Mouse (Mus musculus): ENCODE results near the gene Cmtm8. TPM values are rescaled to one million over a fixed set of nuclear protein-coding genes. Genes with fewer than 3 reads are reported as not detected.

Gene Cmtm8
- polyA plus RNA-seq, 1 experiment from 2014 or later = 7.9 TPM

DNA sequence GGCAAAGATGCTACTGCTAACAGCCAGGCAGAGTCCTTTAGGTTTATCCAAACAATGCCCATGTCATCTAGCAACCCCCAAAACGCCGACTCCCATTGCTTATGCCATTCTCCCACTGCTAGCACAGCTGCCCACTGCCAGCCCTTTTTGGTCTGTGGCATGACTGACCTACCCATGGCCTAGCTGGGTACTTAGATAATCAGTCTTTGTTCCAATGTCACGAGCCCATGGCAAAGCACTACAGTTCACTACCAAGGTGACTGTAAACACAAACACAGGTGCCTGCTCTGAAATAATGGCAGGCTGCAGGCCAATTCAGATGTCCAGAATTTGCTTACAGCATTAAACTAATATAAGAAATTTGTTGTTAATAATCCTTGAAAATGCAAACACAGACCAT, 25.0 kb downstream of the Cmtm8 start:
- Histone ChIP-seq H3K9ac (replicated peaks) (no peak overlapping the region), H3K4me1 (no peaks in the 10 kb centered on the region), H3K36me3 (no peaks in the 10 kb centered on the region), H3K27ac (replicated peaks) (no peak overlapping the region), H3K9me3 (no peaks in the 10 kb centered on the region), H3K4me2 (replicated peaks) (no peak overlapping the region), H3K4me3 (no peak overlapping the region), H3K27me3 (no peaks in the 10 kb centered on the region)
- no peak for ATAC-seq (replicated peaks)
- 83% methylated on average over 3 of the region's 3 CpGs for WGBS

DNA sequence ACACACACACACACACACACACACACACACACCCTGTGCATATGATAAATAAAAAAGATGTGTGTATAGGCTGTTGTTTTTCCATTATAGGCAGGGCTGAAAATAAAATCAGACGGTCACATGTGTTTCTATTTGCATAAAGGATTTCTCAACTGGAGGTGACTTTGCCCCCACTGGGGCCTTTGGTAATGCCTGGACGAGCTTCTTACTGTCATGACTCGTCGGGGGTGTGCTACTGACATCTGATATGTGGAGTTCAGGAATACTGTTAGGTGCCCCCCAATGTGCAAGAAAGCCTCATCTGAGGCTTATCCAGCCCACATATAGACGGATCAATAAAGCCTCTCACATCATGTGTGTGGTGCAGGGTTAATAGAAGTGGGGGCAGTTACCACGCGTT, 26.9 kb downstream of the Cmtm8 start:
- ATAC-seq (replicated peaks) = no peak
- Histone ChIP-seq H3K4me1 (no peaks in the 10 kb centered on the region), H3K4me2 (replicated peaks) (no peak overlapping the region), H3K9me3 (no peaks in the 10 kb centered on the region), H3K4me3 (no peak overlapping the region), H3K27ac (replicated peaks) (no peak overlapping the region), H3K9ac (replicated peaks) (no peak overlapping the region), H3K27me3 (no peaks in the 10 kb centered on the region), H3K36me3 (no peaks in the 10 kb centered on the region)
- WGBS = 84% methylated on average over 7 of the region's 7 CpGs

DNA sequence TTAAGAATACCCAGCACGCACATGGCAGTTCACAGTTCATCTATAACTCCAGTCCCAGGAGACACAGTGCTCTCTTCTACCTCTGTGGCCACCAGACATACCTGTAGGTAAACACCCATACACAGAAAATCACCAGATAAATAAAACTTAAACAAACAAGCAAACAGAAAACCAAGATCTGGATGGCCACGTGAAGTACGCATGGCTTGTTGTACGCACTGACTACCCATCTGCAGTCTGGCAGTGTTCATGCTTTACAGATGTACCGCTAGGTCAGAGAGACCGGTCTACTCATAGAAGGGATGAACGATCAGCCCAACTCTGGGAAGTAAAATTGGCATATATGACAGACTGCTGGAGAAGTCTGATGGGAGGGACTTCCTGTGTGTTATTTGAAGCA, 27.8 kb downstream of the Cmtm8 start:
- ATAC-seq (replicated peaks) = no peak
- H3K27ac ChIP-seq (replicated peaks) = no peak overlapping the region
- no peak overlapping the region for H3K4me2 ChIP-seq (replicated peaks)
- no peaks in the 10 kb centered on the region for H3K9me3 ChIP-seq
- no peak overlapping the region for H3K4me3 ChIP-seq
- no peaks in the 10 kb centered on the region for H3K4me1 ChIP-seq
- no peaks in the 10 kb centered on the region for H3K36me3 ChIP-seq
- WGBS = 95% methylated on average over 7 of the region's 7 CpGs
- no peak overlapping the region for H3K9ac ChIP-seq (replicated peaks)
- no peaks in the 10 kb centered on the region for H3K27me3 ChIP-seq

DNA sequence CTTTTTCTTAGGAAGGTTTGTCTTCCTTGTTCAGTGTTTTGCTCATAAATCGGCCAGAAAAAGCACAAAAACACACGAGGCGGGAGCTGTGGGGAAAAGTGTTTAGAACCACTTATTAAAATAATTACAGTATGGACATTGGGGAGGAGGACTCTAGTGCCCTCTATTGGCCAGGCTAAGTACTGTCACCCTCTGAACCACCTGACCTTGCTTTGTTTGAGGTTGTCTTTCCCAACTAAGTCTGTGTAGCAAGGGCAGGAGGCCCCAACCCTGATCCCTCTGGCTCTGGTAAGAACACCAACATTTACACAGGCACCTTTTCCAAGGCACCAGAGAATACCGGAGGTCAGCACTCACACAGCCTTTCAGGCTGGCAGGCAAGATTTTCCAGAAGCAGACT, 28.6 kb downstream of the Cmtm8 start:
- H3K4me1 ChIP-seq = no peaks in the 10 kb centered on the region
- no peaks in the 10 kb centered on the region for H3K9me3 ChIP-seq
- no peak overlapping the region for H3K27ac ChIP-seq (replicated peaks)
- 71% methylated on average over 4 of the region's 4 CpGs for WGBS
- no peaks in the 10 kb centered on the region for H3K27me3 ChIP-seq
- ATAC-seq (replicated peaks) = no peak
- no peak overlapping the region for H3K4me2 ChIP-seq (replicated peaks)
- no peaks in the 10 kb centered on the region for H3K36me3 ChIP-seq
- no peak overlapping the region for H3K9ac ChIP-seq (replicated peaks)
- H3K4me3 ChIP-seq = no peak overlapping the region

DNA sequence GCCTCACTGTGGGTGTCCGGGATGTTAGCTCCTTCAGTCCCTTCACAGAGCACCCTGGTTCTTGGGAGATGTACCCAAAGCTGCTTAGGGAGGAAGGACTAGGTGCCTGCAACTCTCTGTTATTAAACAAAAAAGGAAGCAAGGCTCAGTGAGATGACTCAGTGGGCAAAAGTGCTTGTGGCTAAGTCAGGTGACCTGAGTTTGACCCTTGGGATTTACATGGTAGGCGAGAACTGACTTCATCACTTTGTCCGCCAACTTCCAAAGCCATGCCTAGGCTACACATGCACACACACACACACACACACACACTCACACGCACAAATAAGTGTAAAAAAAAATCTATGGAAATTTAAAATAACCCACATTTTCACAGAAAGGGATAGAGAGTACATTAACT, 32.0 kb downstream of the Cmtm8 start:
- WGBS = 91% methylated on average over 4 of the region's 4 CpGs
- ATAC-seq (replicated peaks) = no peak
- no peak overlapping the region for H3K4me2 ChIP-seq (replicated peaks)
- H3K9me3 ChIP-seq = no peaks in the 10 kb centered on the region
- no peak overlapping the region for H3K9ac ChIP-seq (replicated peaks)
- H3K36me3 ChIP-seq = no peaks in the 10 kb centered on the region
- H3K27ac ChIP-seq (replicated peaks) = no peak overlapping the region
- H3K4me1 ChIP-seq = peaks cover 5% of the 10 kb centered on the region; the same call in 1 of the 2 replicates
- H3K4me3 ChIP-seq = no peak overlapping the region
- no peaks in the 10 kb centered on the region for H3K27me3 ChIP-seq

DNA sequence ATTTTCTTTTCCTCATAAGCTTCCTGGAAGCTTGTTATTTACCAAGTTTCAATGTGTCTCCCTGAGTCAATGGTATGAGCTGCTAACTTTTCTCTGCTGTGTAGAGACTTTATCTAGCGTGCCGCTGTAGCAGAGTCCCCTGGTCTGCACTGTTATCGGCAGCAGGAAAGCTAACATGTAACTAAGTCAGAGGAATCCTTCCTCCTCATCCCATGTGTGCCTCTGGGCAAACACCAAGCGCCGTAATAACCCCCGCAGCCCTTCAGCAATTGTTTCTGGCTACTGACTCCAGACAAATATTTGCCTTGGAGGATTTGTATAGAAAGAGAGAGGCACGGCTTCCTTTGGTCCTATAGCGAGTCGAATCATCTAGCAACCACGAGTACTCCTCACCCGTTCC, 33.1 kb downstream of the Cmtm8 start:
- WGBS = 85% methylated on average over 11 of the region's 11 CpGs
- Histone ChIP-seq H3K27ac (replicated peaks) (no peak overlapping the region), H3K9ac (replicated peaks) (no peak overlapping the region), H3K9me3 (no peaks in the 10 kb centered on the region), H3K36me3 (no peaks in the 10 kb centered on the region), H3K4me1 (peaks cover 6% of the 10 kb centered on the region; the same call in 1 of the 2 replicates), H3K4me3 (no peak overlapping the region), H3K4me2 (replicated peaks) (no peak overlapping the region), H3K27me3 (no peaks in the 10 kb centered on the region)
- no peak for ATAC-seq (replicated peaks)

DNA sequence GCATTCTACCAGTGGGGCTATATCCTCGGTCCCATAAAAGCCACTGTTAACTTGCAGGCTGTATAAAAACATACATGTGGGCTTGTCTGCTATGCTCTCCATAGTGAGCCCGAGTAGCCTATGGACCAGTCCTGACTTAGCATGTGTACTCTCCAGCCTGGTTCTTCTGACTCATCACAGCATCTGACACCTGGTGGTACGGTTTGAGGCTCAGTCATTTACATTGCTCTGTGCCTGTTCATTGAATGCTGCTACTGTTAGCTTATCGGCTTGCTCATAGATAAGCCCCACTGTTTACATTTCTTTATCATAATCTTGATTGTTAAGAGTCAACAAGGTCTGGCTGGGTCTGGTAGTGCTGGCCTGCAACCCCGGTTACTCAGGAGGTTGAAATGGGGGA, 35.3 kb downstream of the Cmtm8 start:
- Histone ChIP-seq H3K4me3 (no peak overlapping the region), H3K27ac (replicated peaks) (no peak overlapping the region), H3K4me1 (peaks cover 6% of the 10 kb centered on the region; the same call in 1 of the 2 replicates), H3K4me2 (replicated peaks) (no peak overlapping the region), H3K27me3 (no peaks in the 10 kb centered on the region), H3K9me3 (no peaks in the 10 kb centered on the region), H3K9ac (replicated peaks) (no peak overlapping the region), H3K36me3 (no peaks in the 10 kb centered on the region)
- 91% methylated on average over 5 of the region's 5 CpGs for WGBS
- no peak for ATAC-seq (replicated peaks)

DNA sequence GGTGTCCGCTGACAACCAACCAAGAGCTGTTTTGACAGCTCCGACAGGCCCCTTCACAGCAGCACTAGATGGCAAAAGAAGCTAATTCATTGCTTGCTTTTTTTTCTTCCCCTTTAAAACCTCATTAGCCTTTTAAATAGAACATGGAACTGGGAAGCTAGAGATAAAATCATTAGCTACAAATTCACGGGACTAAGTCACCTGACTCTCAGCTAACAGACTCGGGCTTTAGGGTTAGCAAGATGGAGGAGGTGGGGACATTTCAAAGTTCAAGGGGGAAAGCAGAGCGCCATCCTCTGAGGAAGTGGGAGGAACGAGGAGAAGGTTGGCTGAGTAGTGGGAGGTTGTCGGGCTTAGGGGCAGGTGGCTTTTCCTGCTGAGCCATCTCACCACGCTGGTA, 36.7 kb downstream of the Cmtm8 start:
- WGBS = 51% methylated on average over 8 of the region's 8 CpGs

DNA sequence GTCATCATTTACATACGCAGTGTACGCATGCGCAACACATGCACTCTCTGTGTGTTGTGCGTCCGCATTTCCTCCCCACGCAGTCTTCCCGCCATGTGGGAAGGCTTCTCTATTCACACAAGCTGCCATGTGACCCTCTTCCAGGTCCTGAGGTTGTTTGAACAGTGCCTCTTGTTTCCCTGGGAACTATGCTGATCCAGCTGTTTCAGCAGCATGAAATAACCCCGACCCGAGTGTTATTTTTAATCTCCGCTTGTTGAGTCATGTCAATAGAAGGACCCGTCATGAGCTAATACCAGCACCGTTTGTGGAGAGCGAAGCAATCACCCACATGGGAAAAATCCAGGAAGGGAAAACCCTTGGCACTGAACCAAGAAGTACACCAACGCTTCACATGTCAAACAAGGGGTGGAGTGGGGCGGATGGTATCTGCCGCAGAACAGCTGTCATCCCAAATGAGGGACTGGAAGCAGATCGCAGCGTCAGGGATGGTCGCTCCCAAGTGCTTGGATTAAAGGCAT, 38.7 kb downstream of the Cmtm8 start:
- H3K4me3 ChIP-seq = no peak overlapping the region
- no peak overlapping the region for H3K4me2 ChIP-seq (replicated peaks)
- H3K27me3 ChIP-seq = no peaks in the 10 kb centered on the region
- peaks cover 6% of the 10 kb centered on the region; the same call in 1 of the 2 replicates for H3K4me1 ChIP-seq
- H3K36me3 ChIP-seq = no peaks in the 10 kb centered on the region
- no peak overlapping the region for H3K9ac ChIP-seq (replicated peaks)
- WGBS = 65% methylated on average over 19 of the region's 19 CpGs
- ATAC-seq (replicated peaks) = 0 out of 2 replicates have a peak, but pooled peaks have one; percentile 13
- no peak overlapping the region for H3K27ac ChIP-seq (replicated peaks)
- H3K9me3 ChIP-seq = no peaks in the 10 kb centered on the region

More for the DNA sequence above, 36.7 kb downstream of the Cmtm8 start:
- Histone ChIP-seq H3K36me3 (no peaks in the 10 kb centered on the region), H3K4me2 (replicated peaks) (no peak overlapping the region), H3K9ac (replicated peaks) (no peak overlapping the region), H3K27me3 (no peaks in the 10 kb centered on the region), H3K4me1 (peaks cover 6% of the 10 kb centered on the region; the same call in 1 of the 2 replicates), H3K27ac (replicated peaks) (no peak overlapping the region), H3K9me3 (no peaks in the 10 kb centered on the region), H3K4me3 (no peak overlapping the region)
- no peak for ATAC-seq (replicated peaks)

DNA sequence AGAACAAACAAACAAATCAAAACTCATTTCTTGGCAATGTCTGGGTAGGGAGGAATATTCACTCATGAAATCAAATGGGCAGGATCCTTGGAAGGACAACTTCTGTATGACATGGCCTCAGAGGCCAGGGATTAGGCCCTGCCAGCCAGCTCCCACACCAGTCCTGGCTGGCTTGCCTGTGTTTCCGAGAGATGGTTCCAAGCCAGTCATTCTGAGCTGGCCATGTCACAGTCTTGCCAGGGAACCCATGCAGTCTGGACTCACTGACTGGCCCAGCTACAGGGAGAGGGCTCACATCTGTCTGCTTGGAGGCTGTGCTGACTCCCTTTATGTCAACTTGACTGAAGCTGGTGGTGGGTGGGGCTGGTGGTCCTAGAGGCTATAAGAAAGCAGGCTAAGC, 41.8 kb downstream of the Cmtm8 start:
- 90% methylated on average over 1 of the region's 1 CpGs for WGBS
- Histone ChIP-seq H3K4me2 (replicated peaks) (no peak overlapping the region), H3K9me3 (no peaks in the 10 kb centered on the region), H3K9ac (replicated peaks) (no peak overlapping the region), H3K27ac (replicated peaks) (no peak overlapping the region), H3K36me3 (no peaks in the 10 kb centered on the region), H3K27me3 (no peaks in the 10 kb centered on the region), H3K4me3 (no peak overlapping the region), H3K4me1 (peaks cover 15% of the 10 kb centered on the region)
- ATAC-seq (replicated peaks) = no peak

DNA sequence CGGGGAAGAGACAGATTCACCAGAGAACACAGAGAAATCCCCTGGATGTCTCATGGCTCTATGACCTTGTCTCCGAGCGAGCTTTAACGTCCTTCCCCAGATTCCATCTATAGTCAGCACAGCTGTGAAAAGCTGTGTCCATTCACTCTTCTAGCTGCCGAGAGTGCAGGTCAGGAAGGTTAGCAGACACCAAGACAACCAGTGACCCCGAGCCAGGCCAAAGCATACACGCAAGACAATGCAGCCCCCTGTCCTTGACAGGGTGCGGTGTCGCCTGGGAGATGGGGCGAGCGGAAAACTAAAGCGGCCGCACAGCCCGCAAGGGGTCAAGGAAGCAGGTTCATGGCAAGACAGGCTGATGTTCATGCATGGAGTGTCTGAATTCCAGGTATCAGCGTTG, 42.7 kb downstream of the Cmtm8 start:
- WGBS = 67% methylated on average over 15 of the region's 15 CpGs
- ATAC-seq (replicated peaks) = no peak
- H3K4me3 ChIP-seq = no peak overlapping the region
- peaks cover 11% of the 10 kb centered on the region for H3K4me1 ChIP-seq
- H3K4me2 ChIP-seq (replicated peaks) = no peak overlapping the region
- H3K9me3 ChIP-seq = no peaks in the 10 kb centered on the region
- H3K27me3 ChIP-seq = no peaks in the 10 kb centered on the region
- no peak overlapping the region for H3K9ac ChIP-seq (replicated peaks)
- no peaks in the 10 kb centered on the region for H3K36me3 ChIP-seq
- no peak overlapping the region for H3K27ac ChIP-seq (replicated peaks)

DNA sequence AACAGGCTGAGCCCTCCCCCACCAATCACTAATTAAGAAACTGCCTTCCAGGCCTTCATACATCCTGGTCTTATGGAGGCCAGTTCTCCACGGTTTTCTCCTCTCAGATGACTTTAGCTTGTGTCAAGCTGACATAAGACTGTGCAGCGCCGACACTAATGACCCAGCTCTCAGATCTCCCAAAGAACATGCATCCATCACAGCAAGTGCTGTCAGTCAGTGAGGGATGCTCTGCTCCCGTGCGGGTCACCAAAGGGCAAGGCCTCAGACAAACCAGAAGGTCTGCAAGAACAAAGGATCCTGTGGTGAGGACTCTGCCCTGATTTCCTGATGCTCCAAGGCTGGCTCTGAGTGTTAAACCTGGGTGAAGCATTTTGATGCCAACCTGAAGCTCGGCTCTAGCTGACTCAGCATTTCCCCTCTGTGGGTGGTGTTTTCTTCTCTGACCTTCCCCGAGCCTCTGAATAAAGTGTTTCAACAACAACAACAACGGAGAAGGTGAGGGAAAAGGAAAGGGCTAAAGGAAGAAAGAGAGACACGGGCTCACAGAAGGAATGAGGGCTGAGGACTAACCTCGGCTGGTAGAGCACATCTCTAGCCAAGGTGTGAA, 44.4 kb downstream of the Cmtm8 start:
- H3K36me3 ChIP-seq = no peaks in the 10 kb centered on the region
- H3K27ac ChIP-seq (replicated peaks) = no peak overlapping the region
- no peak for ATAC-seq (replicated peaks)
- no peak overlapping the region for H3K4me2 ChIP-seq (replicated peaks)
- peaks cover 11% of the 10 kb centered on the region for H3K4me1 ChIP-seq
- 57% methylated on average over 10 of the region's 10 CpGs for WGBS
- no peak overlapping the region for H3K9ac ChIP-seq (replicated peaks)
- H3K4me3 ChIP-seq = no peak overlapping the region
- H3K27me3 ChIP-seq = no peaks in the 10 kb centered on the region
- no peaks in the 10 kb centered on the region for H3K9me3 ChIP-seq

DNA sequence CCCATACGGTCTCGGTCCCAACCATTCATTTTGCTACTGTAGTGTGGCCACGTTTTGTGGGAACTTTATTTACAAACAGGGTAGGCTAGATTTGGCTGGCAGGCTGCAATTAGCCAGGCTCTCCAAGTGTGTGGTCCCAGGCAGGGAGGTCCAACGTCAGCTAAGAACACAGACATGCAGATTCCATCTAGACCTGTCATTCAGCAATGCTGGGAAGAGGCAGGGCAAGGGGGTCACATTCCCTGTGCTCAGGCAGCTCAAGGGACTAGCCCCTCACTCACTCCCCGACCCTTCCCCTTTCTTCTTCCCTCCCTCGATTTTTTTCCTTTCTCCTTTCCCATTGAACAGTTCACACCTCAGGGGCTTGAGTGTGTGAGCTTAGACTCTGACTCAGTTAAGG, 45.1 kb downstream of the Cmtm8 start:
- Histone ChIP-seq H3K4me3 (no peak overlapping the region), H3K36me3 (no peaks in the 10 kb centered on the region), H3K4me2 (replicated peaks) (no peak overlapping the region), H3K9ac (replicated peaks) (no peak overlapping the region), H3K4me1 (peaks cover 11% of the 10 kb centered on the region), H3K27ac (replicated peaks) (no peak overlapping the region), H3K27me3 (no peaks in the 10 kb centered on the region), H3K9me3 (no peaks in the 10 kb centered on the region)
- no peak for ATAC-seq (replicated peaks)
- 24% methylated on average over 6 of the region's 6 CpGs for WGBS

Data from forebrain, embryonic 15.5 days (tissue).